Mouse (Mus musculus): ENCODE results near the gene Armc2. TPM values are rescaled to one million over a fixed set of nuclear protein-coding genes. Genes with fewer than 3 reads are reported as not detected.
A peak's percentile ranks its signal among the peaks of the same experiment; 100 is the strongest.

Gene Armc2
- total RNA-seq (2015; ENCODE audit: low replicate concordance) (not detected in 2 replicates), total RNA-seq (2017; ENCODE audit: low replicate concordance) (not detected in 2 replicates)

DNA sequence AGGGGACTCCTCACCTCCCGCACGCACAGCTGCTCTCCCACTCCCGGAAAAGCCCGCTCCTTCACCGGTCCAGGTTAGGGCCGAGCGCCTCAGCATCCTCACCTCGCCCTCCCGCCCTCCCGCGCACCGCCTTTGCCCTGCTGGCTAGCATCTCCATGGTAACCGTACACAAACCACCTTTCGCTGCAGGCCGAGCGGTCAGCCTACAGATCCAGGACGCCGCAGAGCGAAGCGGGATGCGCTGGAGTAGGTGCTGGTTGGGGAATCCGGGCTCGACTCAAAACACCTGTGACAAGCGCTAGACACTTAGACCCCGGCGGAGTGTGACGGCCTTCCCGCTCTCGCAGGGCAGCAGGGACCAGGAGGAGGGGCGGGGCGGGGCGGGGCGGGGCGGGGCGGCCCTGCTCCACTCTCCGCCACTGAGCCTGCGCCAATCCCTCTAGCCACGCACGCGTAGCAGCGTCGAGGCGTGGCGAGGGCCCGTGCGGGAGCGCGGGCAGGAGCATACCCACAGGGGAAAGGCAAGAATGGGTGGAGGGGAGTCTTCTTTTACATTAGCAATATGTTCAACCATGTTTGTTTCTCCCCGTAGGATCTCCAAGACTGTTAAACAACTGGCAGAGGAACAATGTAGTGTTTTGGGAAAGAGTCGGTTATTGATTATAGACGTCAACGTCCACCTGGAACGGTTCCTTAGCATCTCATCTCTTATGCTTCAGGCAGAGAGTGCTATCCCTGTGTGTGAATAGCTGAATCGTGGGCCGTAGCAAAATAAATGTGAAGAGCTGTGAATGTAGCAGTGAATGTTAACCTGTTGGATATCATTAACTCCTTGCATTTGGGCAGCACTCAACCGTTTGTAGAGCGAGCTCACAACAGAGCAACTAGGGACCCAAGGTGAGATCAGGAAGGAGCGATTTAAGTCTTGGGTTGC, at the start of gene Armc2:
Armc2 (minus strand) TSS at position 427 of the 934 bp plus-strand sequence.
- ATAC-seq (replicated peaks; ENCODE audit: low FRiP score, poor library complexity, severe bottlenecking) = peak; percentile 96

GRCm38 (mm10) chr10:42064446-42064845, 46.2 kb upstream of the Armc2 start:
- no peak for ATAC-seq (replicated peaks; ENCODE audit: low FRiP score, poor library complexity, severe bottlenecking)

DNA sequence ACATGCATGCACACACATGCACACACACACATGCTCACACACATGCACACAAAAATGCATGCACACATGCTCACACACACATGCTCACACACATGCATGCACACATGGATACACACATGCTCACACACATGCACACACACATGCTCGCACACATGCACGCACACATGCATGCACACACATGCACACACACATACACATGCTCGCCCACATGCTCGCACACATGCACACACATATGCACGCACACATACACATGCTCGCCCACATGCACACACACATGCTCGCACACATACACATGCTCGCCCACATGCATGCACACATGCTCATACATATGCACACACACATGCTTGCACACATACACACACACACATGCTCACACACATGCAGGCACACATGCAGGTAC, 41.3 kb upstream of the Armc2 start:
- no peak for ATAC-seq (replicated peaks; ENCODE audit: low FRiP score, poor library complexity, severe bottlenecking)

DNA sequence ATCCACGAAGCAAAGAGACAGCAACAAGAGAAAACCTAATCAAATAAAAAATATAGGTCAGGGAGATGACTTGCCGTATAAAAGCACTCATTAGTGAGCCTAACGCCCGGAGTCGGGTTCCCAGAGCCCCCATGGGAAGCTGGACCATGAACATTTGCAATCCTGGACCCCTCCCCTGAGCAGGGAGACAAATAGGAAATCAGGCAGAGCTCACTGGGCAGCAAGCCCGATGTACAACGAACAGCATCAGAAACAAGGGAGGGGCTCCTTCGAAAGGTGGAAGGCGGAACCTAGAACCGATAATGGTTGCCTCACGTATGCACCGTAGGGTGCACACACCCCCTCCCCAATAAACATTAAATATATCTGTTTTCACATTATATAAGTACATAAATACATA, 39.5 kb upstream of the Armc2 start:
- ATAC-seq (replicated peaks; ENCODE audit: low FRiP score, poor library complexity, severe bottlenecking) = no peak

DNA sequence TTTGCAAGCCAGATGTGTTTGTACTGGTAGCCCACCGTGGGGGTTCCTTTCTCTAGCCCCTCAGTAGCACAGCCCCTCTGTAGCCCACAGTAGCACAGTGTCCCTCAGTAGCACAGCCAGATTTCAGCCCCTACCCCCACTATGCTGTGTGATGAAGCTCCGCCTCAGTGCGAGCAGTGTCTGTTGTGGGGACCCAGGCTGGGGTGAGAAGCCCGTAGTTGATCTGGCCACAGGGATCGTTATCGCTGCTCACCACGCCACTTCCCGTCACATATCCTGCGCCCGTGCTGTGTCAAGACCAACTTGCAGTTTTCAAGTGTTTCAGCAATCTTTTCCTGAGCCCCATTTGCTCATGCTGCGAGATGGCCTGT, 39.0 kb upstream of the Armc2 start:
- ATAC-seq (replicated peaks; ENCODE audit: low FRiP score, poor library complexity, severe bottlenecking) = peak; percentile 57

GRCm38 (mm10) chr10:42056486-42057230, 38.4 kb upstream of the Armc2 start:
- no peak for ATAC-seq (replicated peaks; ENCODE audit: low FRiP score, poor library complexity, severe bottlenecking)

- ATAC-seq (replicated peaks; ENCODE audit: low FRiP score, poor library complexity, severe bottlenecking) = peak; percentile 96
These were observed 37.3 kb upstream of the Armc2 start for GRCm38 (mm10) chr10:42055224-42056165.

DNA sequence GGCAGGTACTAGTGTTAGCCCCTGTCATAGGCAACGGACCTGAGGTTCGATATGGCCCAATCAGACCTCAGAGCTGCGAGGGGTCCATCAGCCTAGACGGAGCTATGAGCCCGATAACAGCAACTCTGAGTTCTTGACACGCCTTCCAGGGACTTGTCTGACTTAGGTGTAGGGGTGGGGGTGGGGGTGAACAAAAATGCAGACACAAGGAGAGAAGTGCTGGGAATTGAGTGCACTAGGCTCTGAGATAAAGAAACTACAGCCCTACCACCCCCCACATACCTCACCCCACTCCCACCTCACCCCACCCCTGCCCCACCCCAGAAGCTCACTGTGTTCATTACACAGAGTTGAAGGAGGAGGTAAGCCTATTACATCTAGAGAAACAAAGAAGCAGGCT, 32.8 kb upstream of the Armc2 start:
- ATAC-seq (replicated peaks; ENCODE audit: low FRiP score, poor library complexity, severe bottlenecking) = no peak

DNA sequence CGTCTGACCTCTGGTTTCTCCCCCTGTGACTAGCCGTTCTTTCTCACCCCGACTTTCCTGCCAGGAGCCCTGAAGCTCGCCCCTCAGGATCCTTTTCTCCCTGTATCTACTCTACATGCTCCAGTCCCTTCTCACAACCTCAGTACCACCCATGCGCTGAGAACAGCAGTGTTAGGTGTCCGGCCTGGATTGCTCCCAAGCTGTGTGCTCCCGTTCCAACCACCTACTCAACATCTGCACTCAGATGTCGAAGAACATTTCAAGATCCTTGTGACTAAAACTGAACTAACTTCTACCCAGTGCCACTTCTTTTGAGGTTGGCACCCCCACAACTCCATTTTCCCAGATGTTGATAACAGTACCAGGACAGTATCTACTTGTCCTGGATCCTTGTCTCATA, 30.4 kb upstream of the Armc2 start:
- ATAC-seq (replicated peaks; ENCODE audit: low FRiP score, poor library complexity, severe bottlenecking) = no peak

DNA sequence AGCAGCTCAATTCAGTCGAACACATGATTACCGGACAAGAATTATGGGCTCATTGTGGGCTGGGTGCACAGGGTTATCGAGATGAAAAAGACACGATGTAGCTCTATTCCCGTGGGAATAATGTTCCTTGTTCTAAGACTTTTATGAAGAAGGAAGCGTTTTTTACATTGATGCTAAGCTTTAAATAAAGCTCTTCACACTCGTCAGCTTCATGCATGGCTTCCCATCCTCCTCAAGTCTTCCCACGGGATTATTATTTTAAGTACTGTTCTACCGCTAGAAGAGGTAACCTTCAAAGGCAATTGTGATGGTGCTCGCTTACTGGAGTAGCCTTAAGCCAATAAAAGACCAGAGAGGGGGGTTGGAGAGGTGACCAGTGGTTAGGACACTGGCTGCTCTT, 26.3 kb upstream of the Armc2 start:
- ATAC-seq (replicated peaks; ENCODE audit: low FRiP score, poor library complexity, severe bottlenecking) = no peak

GRCm38 (mm10) chr10:42043307-42043706, 25.1 kb upstream of the Armc2 start:
- ATAC-seq (replicated peaks; ENCODE audit: low FRiP score, poor library complexity, severe bottlenecking) = no peak

GRCm38 (mm10) chr10:42042881-42043280, 24.6 kb upstream of the Armc2 start:
- ATAC-seq (replicated peaks; ENCODE audit: low FRiP score, poor library complexity, severe bottlenecking) = no peak

GRCm38 (mm10) chr10:42042087-42042486, 23.8 kb upstream of the Armc2 start:
- no peak for ATAC-seq (replicated peaks; ENCODE audit: low FRiP score, poor library complexity, severe bottlenecking)

GRCm38 (mm10) chr10:42038571-42038970, 20.3 kb upstream of the Armc2 start:
- ATAC-seq (replicated peaks; ENCODE audit: low FRiP score, poor library complexity, severe bottlenecking) = no peak

- no peak for ATAC-seq (replicated peaks; ENCODE audit: low FRiP score, poor library complexity, severe bottlenecking)
These were observed 19.1 kb upstream of the Armc2 start for GRCm38 (mm10) chr10:42037301-42037870.

DNA sequence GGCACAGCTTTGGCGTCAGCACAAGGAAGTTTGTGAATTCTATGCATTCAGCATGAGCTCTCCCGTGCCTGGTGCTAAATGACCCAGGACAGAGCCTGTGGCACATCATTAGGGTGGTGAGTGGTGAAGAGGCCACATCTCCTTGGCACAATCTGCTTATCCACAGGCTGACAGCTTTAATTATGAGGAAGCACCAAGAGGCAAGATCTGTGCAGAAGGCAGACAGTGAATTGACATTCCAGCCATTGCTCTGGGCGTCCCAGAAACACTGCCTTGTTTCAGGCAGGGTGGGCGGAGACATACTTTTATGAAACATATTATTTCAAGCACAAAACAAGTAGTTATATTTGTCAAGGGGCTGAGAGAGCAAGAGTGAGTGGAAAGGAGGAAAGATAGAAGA, 18.6 kb upstream of the Armc2 start:
- no peak for ATAC-seq (replicated peaks; ENCODE audit: low FRiP score, poor library complexity, severe bottlenecking)

DNA sequence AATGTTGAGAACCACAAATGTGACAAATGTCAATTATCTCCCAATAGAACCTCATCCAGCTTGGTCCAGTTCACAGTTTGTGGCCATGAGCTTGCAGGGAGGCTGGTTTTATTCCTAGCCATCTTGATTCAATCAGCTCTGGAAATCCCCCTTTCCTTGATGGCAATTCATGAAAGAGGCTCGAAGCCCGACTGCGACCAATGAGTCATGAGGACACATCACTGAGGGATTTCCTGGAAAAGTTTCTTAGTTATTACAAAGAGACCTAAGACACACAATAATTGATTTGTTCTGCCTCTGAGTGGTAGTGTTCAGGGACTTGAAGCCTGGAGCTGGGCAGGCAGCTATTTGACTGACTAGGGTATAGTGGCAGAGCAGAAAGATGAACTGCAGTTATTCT, 15.3 kb upstream of the Armc2 start:
- no peak for ATAC-seq (replicated peaks; ENCODE audit: low FRiP score, poor library complexity, severe bottlenecking)

DNA sequence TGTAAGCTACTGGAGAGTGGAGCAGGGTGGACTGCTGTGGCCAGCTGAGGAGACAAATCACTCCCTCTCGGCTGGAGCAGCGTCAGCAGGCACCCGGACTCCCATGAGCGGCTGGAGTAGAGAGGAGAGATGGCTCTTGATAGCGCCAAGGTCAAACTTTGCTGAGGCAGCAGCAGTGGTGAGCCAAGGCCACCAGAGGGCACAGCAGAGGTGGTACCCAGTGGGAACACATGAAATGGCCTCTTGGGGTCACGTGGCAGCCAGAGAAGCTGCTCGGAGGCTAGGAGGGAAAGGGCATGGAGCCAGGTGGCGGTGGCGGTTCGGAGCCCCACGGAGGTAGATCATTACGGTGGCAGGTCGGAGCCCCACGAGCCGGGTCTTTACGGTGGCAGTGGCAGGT, 12.8 kb upstream of the Armc2 start:
- ATAC-seq (replicated peaks; ENCODE audit: low FRiP score, poor library complexity, severe bottlenecking) = peak; percentile 98

DNA sequence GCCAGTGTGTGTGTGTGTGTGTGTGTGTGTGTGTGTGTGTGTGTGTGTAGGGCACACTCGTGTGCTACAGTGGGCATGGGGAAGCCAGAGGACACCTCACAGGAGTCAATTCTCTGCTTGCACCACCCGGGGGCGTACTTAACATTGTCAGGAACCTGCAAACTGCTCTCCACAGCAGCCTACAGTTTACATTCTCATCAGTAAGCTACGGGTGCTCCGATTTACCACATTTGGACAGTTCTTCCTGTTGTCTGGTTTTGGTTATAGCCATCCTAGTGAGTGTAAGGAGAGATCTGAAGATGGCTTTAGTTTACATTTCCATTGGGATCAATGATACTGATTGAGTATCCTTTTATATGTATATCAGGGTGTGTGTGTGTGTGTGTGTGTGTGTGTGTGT, 11.3 kb upstream of the Armc2 start:
- ATAC-seq (replicated peaks; ENCODE audit: low FRiP score, poor library complexity, severe bottlenecking) = no peak

- no peak for ATAC-seq (replicated peaks; ENCODE audit: low FRiP score, poor library complexity, severe bottlenecking)
These were observed 9.1 kb upstream of the Armc2 start for GRCm38 (mm10) chr10:42027337-42027736.

Measured in erythroid progenitor cell, adult 5-6 weeks (primary cell).